Mouse (Mus musculus) MEL (cell line): ENCODE data around the gene Guk1. TPM values are rescaled to one million over a fixed set of nuclear protein-coding genes. Genes with fewer than 3 reads are reported as not detected.

ENCODE experiments used
- DNase-seq: peaks from one replicate; pipeline ENCODE4 v3.0.0; 2011; ENCODE audit warnings: low read depth, low spot score
- H3K27ac ChIP-seq: 2 replicates; pipeline ENCODE4 v1.5.1; 2012; ENCODE audit warnings: low read depth, mild to moderate bottlenecking, control low read depth, low read length, moderate library complexity; ENCODE audit not compliant: control insufficient read depth
- H3K27me3 ChIP-seq, 2 experiments: fragments of 150-350 bp in 1 of 2; sonication (generic) in 1 of 2; 2 replicates each; pipeline ENCODE4 v1.6.1; 2012; ENCODE audit warnings: low read length in 2 of 2, mild to moderate bottlenecking in 2 of 2, improper control_type of control experiment in 1 of 2, moderate library complexity in 1 of 2; ENCODE audit not compliant: insufficient read depth in 2 of 2, control insufficient read depth in 1 of 2
- H3K36me3 ChIP-seq, 2 experiments: 2 replicates each; pipeline ENCODE4 v1.6.1; 2012 to 2014; ENCODE audit warnings: low read length in 2 of 2, improper control_type of control experiment in 1 of 2, inconsistent platforms in 1 of 2, mild to moderate bottlenecking in 1 of 2; ENCODE audit not compliant: insufficient read depth in 2 of 2, control insufficient read depth in 1 of 2
- H3K4me1 ChIP-seq, 2 experiments: fragments of 150-350 bp in 1 of 2; sonication (generic) in 1 of 2; 2 replicates each; pipeline ENCODE4 v1.6.1; 2012; ENCODE audit warnings: low read length in 2 of 2, improper control_type of control experiment in 1 of 2, mild to moderate bottlenecking in 1 of 2; ENCODE audit not compliant: insufficient read depth in 2 of 2, control insufficient read depth in 1 of 2
- H3K4me3 ChIP-seq, 2 experiments: fragments of 150-350 bp in 1 of 2; sonication (generic) in 1 of 2; 2 replicates each; pipeline ENCODE4 v1.5.1; 2012; ENCODE audit warnings: low read depth in 2 of 2, low read length in 2 of 2, mild to moderate bottlenecking in 2 of 2, moderate library complexity in 2 of 2, control low read depth in 1 of 2, improper control_type of control experiment in 1 of 2; ENCODE audit not compliant: control insufficient read depth in 1 of 2, insufficient read depth in 1 of 2
- H3K79me2 ChIP-seq: 2 replicates; pipeline ENCODE4 v1.6.1; 2012; ENCODE audit warnings: mild to moderate bottlenecking, low read length, moderate library complexity; ENCODE audit not compliant: control insufficient read depth, poor library complexity, insufficient read depth
- H3K9ac ChIP-seq: 2 replicates; pipeline ENCODE4 v1.6.1; 2012; ENCODE audit warnings: low read depth, mild to moderate bottlenecking, control low read depth, low read length, moderate library complexity; ENCODE audit not compliant: control insufficient read depth, poor library complexity, severe bottlenecking
- H3K9me3 ChIP-seq: fragments of 150-350 bp; sonication (generic); replicated peaks from 2 replicates; pipeline ENCODE4 v1.6.1; 2012; ENCODE audit warnings: mild to moderate bottlenecking, low read length, improper control_type of control experiment, moderate library complexity; ENCODE audit not compliant: insufficient read depth
- BHLHE40 ChIP-seq: IDR thresholded peaks from 2 replicates; pipeline ENCODE4 v1.6.1; 2012; ENCODE audit warnings: low read depth, mild to moderate bottlenecking, inconsistent platforms, low read length, improper control_type of control experiment, borderline replicate concordance
- CHD1 ChIP-seq: IDR thresholded peaks from 2 replicates; pipeline ENCODE4 v1.6.1; 2012; ENCODE audit warnings: low read depth, mild to moderate bottlenecking, inconsistent platforms, low read length, improper control_type of control experiment
- CHD2 ChIP-seq: IDR thresholded peaks from 2 replicates; pipeline ENCODE4 v1.6.1; 2011; ENCODE audit warnings: low read length, improper control_type of control experiment
- E2F4 ChIP-seq: IDR thresholded peaks from 2 replicates; pipeline ENCODE4 v1.6.1; 2011; ENCODE audit warnings: low read depth, low read length, improper control_type of control experiment, borderline replicate concordance
- EP300 ChIP-seq, 2 experiments: IDR thresholded peaks; 2 replicates each; pipeline ENCODE4 v1.6.1; 2011; ENCODE audit warnings: improper control_type of control experiment in 2 of 2, low read length in 2 of 2, low read depth in 1 of 2, mild to moderate bottlenecking in 1 of 2
- ETS1 ChIP-seq: IDR thresholded peaks from 2 replicates; pipeline ENCODE4 v1.6.1; 2012; ENCODE audit warnings: low read depth, mild to moderate bottlenecking, inconsistent platforms, low read length, improper control_type of control experiment, moderate library complexity
- GABPA ChIP-seq: IDR thresholded peaks from 2 replicates; pipeline ENCODE4 v1.6.1; 2012; ENCODE audit warnings: low read depth, mild to moderate bottlenecking, inconsistent platforms, low read length, improper control_type of control experiment, moderate library complexity
- HCFC1 ChIP-seq: IDR thresholded peaks from 2 replicates; pipeline ENCODE4 v1.6.1; 2012; ENCODE audit warnings: low read depth, mild to moderate bottlenecking, inconsistent platforms, low read length, improper control_type of control experiment, moderate library complexity
- JUND ChIP-seq: IDR thresholded peaks from 2 replicates; pipeline ENCODE4 v1.6.1; 2011; ENCODE audit warnings: low read depth, mild to moderate bottlenecking, improper control_type of control experiment, low read length
- KAT2A ChIP-seq: conservative IDR thresholded peaks from 2 replicates; pipeline ENCODE4 v1.6.1; 2012; ENCODE audit warnings: low read depth, low read length, improper control_type of control experiment, inconsistent platforms
- MAX ChIP-seq: IDR thresholded peaks from 2 replicates; pipeline ENCODE4 v1.6.1; 2011; ENCODE audit warnings: low read length, improper control_type of control experiment
- MYB ChIP-seq: IDR thresholded peaks from 2 replicates; pipeline ENCODE4 v1.6.1; 2011; ENCODE audit warnings: mild to moderate bottlenecking, low read depth, low read length, improper control_type of control experiment
- MYC ChIP-seq: IDR thresholded peaks from 2 replicates; pipeline ENCODE4 v1.6.1; 2011; ENCODE audit warnings: low read depth, mild to moderate bottlenecking, low read length, improper control_type of control experiment, moderate library complexity
- NELFE ChIP-seq: IDR thresholded peaks from 2 replicates; pipeline ENCODE4 v1.6.1; 2011; ENCODE audit warnings: low read depth, low read length, improper control_type of control experiment
- NRF1 ChIP-seq: IDR thresholded peaks from 2 replicates; pipeline ENCODE4 v1.6.1; 2014; ENCODE audit warnings: low read depth, mild to moderate bottlenecking, inconsistent platforms, low read length, improper control_type of control experiment, moderate library complexity; ENCODE audit not compliant: poor library complexity, insufficient read depth, severe bottlenecking
- POLR2A ChIP-seq, 2 experiments: IDR thresholded peaks; 2 replicates each; pipeline ENCODE4 v1.6.1; 2011 to 2012; ENCODE audit warnings: low read length in 2 of 2, mild to moderate bottlenecking in 2 of 2, control low read depth in 1 of 2, improper control_type of control experiment in 1 of 2, low read depth in 1 of 2, moderate library complexity in 1 of 2; ENCODE audit not compliant: control insufficient read depth in 1 of 2, insufficient read depth in 1 of 2, poor library complexity in 1 of 2
- POLR2AphosphoS2 ChIP-seq: IDR thresholded peaks from 2 replicates; pipeline ENCODE4 v1.6.1; 2011; ENCODE audit warnings: low read length, improper control_type of control experiment
- POLR2AphosphoS5 ChIP-seq: IDR thresholded peaks from 2 replicates; pipeline ENCODE4 v1.6.1; 2012; ENCODE audit warnings: low read depth, borderline replicate concordance, mild to moderate bottlenecking, inconsistent platforms, low read length, moderate library complexity, mixed read lengths
- RCOR1 ChIP-seq: IDR thresholded peaks from 2 replicates; pipeline ENCODE4 v1.6.1; 2012; ENCODE audit warnings: low read depth, mild to moderate bottlenecking, inconsistent platforms, low read length, improper control_type of control experiment
- SIN3A ChIP-seq: IDR thresholded peaks from 2 replicates; pipeline ENCODE4 v1.6.1; 2012; ENCODE audit warnings: low read length, improper control_type of control experiment, inconsistent platforms
- SMC3 ChIP-seq: IDR thresholded peaks from 2 replicates; pipeline ENCODE4 v1.6.1; 2011; ENCODE audit warnings: low read depth, low read length, improper control_type of control experiment
- TCF12 ChIP-seq: IDR thresholded peaks from 2 replicates; pipeline ENCODE4 v1.6.1; 2014; ENCODE audit warnings: low read depth, mild to moderate bottlenecking, inconsistent platforms, low read length, improper control_type of control experiment, moderate library complexity
- ZMIZ1 ChIP-seq: IDR thresholded peaks from 2 replicates; pipeline ENCODE4 v1.6.1; 2012; ENCODE audit warnings: low read depth, mild to moderate bottlenecking, inconsistent platforms, low read length, improper control_type of control experiment, moderate library complexity
- ZNF384 ChIP-seq: IDR thresholded peaks from 2 replicates; pipeline ENCODE4 v1.6.1; 2012; ENCODE audit warnings: low read depth, mild to moderate bottlenecking, inconsistent platforms, low read length, improper control_type of control experiment
- polyA plus RNA-seq, 2 experiments: library from polyadenylated mRNA; stranded (reverse) in 1 of 2; unstranded in 1 of 2; fragments of >175 nt in 1 of 2; fragments of >200 nt in 1 of 2; gene quantifications; 2 replicates each; pipeline versions ENCODE4 v1.2.1 to v1.2.4; 2012; ENCODE audit warnings: low replicate concordance in 2 of 2, low read depth in 1 of 2; ENCODE audit not compliant: insufficient read length in 2 of 2, insufficient read depth in 1 of 2, missing spikeins in 1 of 2
- total RNA-seq: library from RNA; depleted of rRNA; stranded (reverse); fragments of 300-350 nt; gene quantifications from 2 replicates; pipeline ENCODE4 v1.2.3, GENCODE M21; 2012

Guk1 gene
- total and polyA plus RNA-seq, 3 experiments, result 215 to 295 TPM; not detected in 1

- no peak for TF ChIP-seq GABPA
- TF ChIP-seq SMC3, result no peak
- no peak for TF ChIP-seq E2F4
- TF ChIP-seq TCF12, result no peak
- no peak for TF ChIP-seq KAT2A
- TF ChIP-seq MAX, result no peak
- no peak for TF ChIP-seq RCOR1
- no peak for TF ChIP-seq JUND
- TF ChIP-seq NRF1, result no peak
- no peak for TF ChIP-seq POLR2A (IDR thresholded peaks at IDR 0.05; ENCODE audit: control insufficient read depth in 1 of 2, insufficient read depth in 1 of 2, low read depth in 1 of 2, low read length in 2 of 2, poor library complexity in 1 of 2)
- TF ChIP-seq SIN3A, result no peak
- no peak for TF ChIP-seq ZNF384
- TF ChIP-seq MYB, result no peak
- no peak for TF ChIP-seq NELFE
- TF ChIP-seq HCFC1, result no peak
- TF ChIP-seq ETS1, result no peak
- TF ChIP-seq BHLHE40, result no peak
- TF ChIP-seq ZMIZ1, result no peak
- H3K27ac ChIP-seq, result no peak overlapping the region
- H3K79me2 ChIP-seq, result no peaks in the 10 kb centered on the region
- no peak for DNase-seq
- H3K9me3 ChIP-seq, result no peaks in the 10 kb centered on the region
- no peaks in the 10 kb centered on the region for H3K36me3 ChIP-seq
- no peaks in the 10 kb centered on the region for H3K4me1 ChIP-seq
- no peak overlapping the region for H3K4me3 ChIP-seq
- H3K27me3 ChIP-seq, result peaks cover 18 to 23% of the 10 kb centered on the region in 2 experiments
- H3K9ac ChIP-seq, result no peak overlapping the region
These were observed 47.8 kb upstream of the Guk1 start for GRCm38 (mm10) chr11:59239796-59240195.

GRCm38 (mm10) chr11:59239428-59239785 is 47.4 kb upstream of the Guk1 start:
- no peak overlapping the region for H3K9ac ChIP-seq
- DNase-seq, result no peak
- H3K4me1 ChIP-seq, result no peaks in the 10 kb centered on the region
- H3K79me2 ChIP-seq, result no peaks in the 10 kb centered on the region
- no peak for TF ChIP-seq EP300 (IDR thresholded peaks at IDR 0.05; ENCODE audit: low read depth in 1 of 2, low read length in 2 of 2)
- TF ChIP-seq CHD1, result no peak
- no peak for TF ChIP-seq CHD2
- no peak for TF ChIP-seq TCF12
- no peak for TF ChIP-seq ZNF384
- no peak for TF ChIP-seq POLR2AphosphoS2
- no peak for TF ChIP-seq MYC
- no peak for TF ChIP-seq POLR2AphosphoS5
- H3K4me3 ChIP-seq, result no peak overlapping the region
- H3K27me3 ChIP-seq, result peaks cover 16 to 23% of the 10 kb centered on the region in 2 experiments
- no peaks in the 10 kb centered on the region for H3K36me3 ChIP-seq
- no peaks in the 10 kb centered on the region for H3K9me3 ChIP-seq
- H3K27ac ChIP-seq, result no peak overlapping the region
